Mouse (Mus musculus) bone marrow, adult 2 months (tissue): ENCODE results near the gene Thap12. TPM values are rescaled to one million over a fixed set of nuclear protein-coding genes. Genes with fewer than 3 reads are reported as not detected.

Experiments
- H3K27ac ChIP-seq: fragments of 200-500 bp; 2 replicates; pipeline ENCODE4 v1.5.1; 2012; ENCODE audit warnings: low read depth, mild to moderate bottlenecking, control low read depth, inconsistent platforms, low read length; ENCODE audit not compliant: control insufficient read depth, poor library complexity, insufficient read depth
- H3K4me1 ChIP-seq: fragments of 200-500 bp; 2 replicates; pipeline ENCODE4 v1.6.1; 2011; ENCODE audit warnings: low read length; ENCODE audit not compliant: control insufficient read depth, insufficient read depth
- H3K4me3 ChIP-seq: fragments of 200-500 bp; replicated peaks from 2 replicates; pipeline ENCODE3; 2011; ENCODE audit warnings: mild to moderate bottlenecking, low read depth, low read length, control low read depth; ENCODE audit not compliant: control insufficient read depth
- CTCF ChIP-seq: fragments of 200-500 bp; IDR thresholded peaks from 2 replicates; pipeline ENCODE4 v1.5.1; 2011; ENCODE audit warnings: low read length, control low read depth; ENCODE audit not compliant: control insufficient read depth, insufficient read depth
- POLR2A ChIP-seq: fragments of 200-500 bp; IDR thresholded peaks from 2 replicates; pipeline ENCODE4 v1.6.1; 2011; ENCODE audit warnings: low read depth, mild to moderate bottlenecking, control low read depth, low read length, borderline replicate concordance; ENCODE audit not compliant: control insufficient read depth
- WGBS: fragments of 180-500 bp; shearing (Covaris S2); methylation state at CpG from one replicate; pipeline ENCODE4 v1.1.7; 2018; 5-methylcytosine and 5-hydroxymethylcytosine counted together
- polyA plus RNA-seq: library from polyadenylated mRNA; stranded (reverse); fragments of >200 nt; gene quantifications from 2 replicates; pipeline ENCODE4 v1.2.4, GENCODE M21; 2011; ENCODE audit warnings: low replicate concordance; ENCODE audit not compliant: missing spikeins, insufficient read depth, insufficient read length

Gene Thap12
- polyA plus RNA-seq, 1 experiment: 9.0 TPM

DNA sequence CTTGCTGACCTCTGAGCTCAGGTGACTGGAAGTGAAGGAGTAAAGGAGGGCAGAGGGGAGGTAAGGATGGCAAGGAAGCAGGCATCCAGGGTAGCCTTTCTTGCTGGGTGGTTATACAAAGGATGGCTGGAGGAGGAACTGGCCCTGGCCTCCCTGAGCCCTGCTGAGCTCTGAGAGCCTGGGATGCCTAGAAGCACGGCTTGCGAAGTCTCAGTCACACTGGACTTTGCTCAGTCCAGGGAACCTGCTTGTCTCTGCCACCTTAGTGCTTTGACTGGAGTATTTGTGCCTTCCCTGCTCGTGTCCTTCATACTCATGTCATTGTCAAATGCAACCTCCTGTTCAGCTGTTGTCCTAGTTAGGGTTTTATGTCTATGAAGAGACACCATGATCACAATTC lies 10.8 kb downstream of the Thap12 start:
- 90% methylated on average over 3 of the region's 3 CpGs for WGBS
- no peaks in the 10 kb centered on the region; the same call in 1 of the 2 replicates for H3K4me1 ChIP-seq
- no peak overlapping the region for H3K27ac ChIP-seq
- TF ChIP-seq POLR2A (no peak), CTCF (no peak)
- H3K4me3 ChIP-seq: no peak overlapping the region

- Histone ChIP-seq H3K27ac (no peak overlapping the region), H3K4me3 (no peak overlapping the region), H3K4me1 (no peaks in the 10 kb centered on the region; the same call in 1 of the 2 replicates)
- WGBS: 73% methylated on average over 3 of the region's 3 CpGs
- TF ChIP-seq CTCF (no peak), POLR2A (no peak)
These were observed 14.5 kb downstream of the Thap12 start for GRCm38 (mm10) chr7:98717438-98717837.

DNA sequence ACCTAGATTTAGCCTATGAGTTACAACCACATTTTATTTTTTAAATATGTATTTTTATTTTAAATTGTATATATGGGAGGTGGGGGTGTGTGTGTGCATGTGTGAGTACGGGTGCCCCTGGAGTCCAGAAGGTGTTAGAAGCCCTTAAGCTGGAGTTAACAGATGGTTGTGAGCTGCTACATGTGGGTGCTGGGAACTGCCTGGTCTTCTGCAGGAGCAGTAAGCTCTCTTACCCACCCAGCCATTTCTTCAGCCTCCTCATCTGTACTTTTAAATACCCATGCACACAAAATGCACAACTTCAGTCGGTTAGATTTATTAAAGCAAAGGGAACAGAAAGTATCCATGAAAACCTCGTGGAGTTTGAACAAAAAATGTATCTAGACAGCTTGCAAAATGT lies 16.9 kb downstream of the Thap12 start:
- 74% methylated on average over 3 of the region's 3 CpGs for WGBS
- no peak overlapping the region for H3K27ac ChIP-seq

GRCm38 (mm10) chr7:98720731-98721130 lies 17.8 kb downstream of the Thap12 start:
- WGBS: 68% methylated on average over 3 of the region's 3 CpGs
- H3K4me1 ChIP-seq: no peaks in the 10 kb centered on the region; the same call in 1 of the 2 replicates
- no peak overlapping the region for H3K27ac ChIP-seq
- no peak overlapping the region for H3K4me3 ChIP-seq
- no peak for TF ChIP-seq CTCF
- no peak for TF ChIP-seq POLR2A

More for the DNA sequence above, 16.9 kb downstream of the Thap12 start:
- Histone ChIP-seq H3K4me3 (no peak overlapping the region), H3K4me1 (no peaks in the 10 kb centered on the region; the same call in 1 of the 2 replicates)
- TF ChIP-seq POLR2A (no peak), CTCF (no peak)

DNA sequence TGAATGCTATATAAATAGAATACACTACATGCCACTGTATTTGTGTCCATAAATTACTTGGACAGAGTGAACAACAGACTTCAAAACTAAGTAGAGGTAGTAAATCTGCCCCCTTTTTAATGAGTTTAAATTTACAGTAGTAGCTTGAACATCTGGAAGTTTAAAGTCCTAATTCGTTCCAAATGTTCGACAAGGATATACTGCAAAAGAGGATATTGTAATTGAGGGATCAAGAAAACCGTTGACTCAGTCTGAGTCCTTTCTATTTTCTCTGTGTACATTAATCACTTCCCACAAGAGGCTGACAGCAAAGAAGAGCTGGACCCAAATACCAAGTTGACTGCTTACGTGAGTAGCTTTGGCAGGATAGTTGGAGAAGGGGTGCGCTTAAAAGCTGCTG lies 18.3 kb downstream of the Thap12 start:
- Histone ChIP-seq H3K4me1 (no peaks in the 10 kb centered on the region; the same call in 1 of the 2 replicates), H3K27ac (no peak overlapping the region), H3K4me3 (no peak overlapping the region)
- WGBS: 65% methylated on average over 5 of the region's 5 CpGs
- TF ChIP-seq CTCF (no peak), POLR2A (no peak)

GRCm38 (mm10) chr7:98721623-98722022 lies 18.7 kb downstream of the Thap12 start:
- Histone ChIP-seq H3K4me1 (no peaks in the 10 kb centered on the region; the same call in 1 of the 2 replicates), H3K4me3 (no peak overlapping the region), H3K27ac (no peak overlapping the region)
- 81% methylated on average over 6 of the region's 6 CpGs for WGBS
- TF ChIP-seq POLR2A (no peak), CTCF (no peak)

GRCm38 (mm10) chr7:98725686-98726195 lies 22.8 kb downstream of the Thap12 start:
- TF ChIP-seq CTCF: no peak
- Histone ChIP-seq H3K4me1 (no peaks in the 10 kb centered on the region), H3K4me3 (no peak overlapping the region), H3K27ac (no peak overlapping the region)
- WGBS: 56% methylated on average over 6 of the region's 6 CpGs

DNA sequence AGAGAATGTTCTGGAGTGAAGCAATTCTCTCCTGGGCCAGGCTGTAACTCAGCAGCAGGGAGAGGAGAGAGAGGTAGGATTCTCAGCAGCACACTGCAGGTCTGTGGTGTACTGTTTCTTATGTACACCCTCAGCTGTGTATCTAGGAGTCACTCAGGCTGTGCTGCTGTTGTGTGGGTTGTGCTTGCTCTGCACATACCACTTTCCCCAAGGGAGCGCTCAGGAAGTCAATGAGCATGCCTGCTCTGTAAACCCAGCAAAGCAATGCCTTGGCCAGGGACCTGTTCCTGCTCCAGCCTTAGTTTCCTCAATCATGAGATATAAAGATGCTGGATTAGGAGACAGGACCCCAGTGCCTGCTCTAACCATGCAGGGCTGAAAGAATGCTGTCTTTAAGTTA lies 25.1 kb downstream of the Thap12 start:
- H3K4me1 ChIP-seq: no peaks in the 10 kb centered on the region
- no peak overlapping the region for H3K4me3 ChIP-seq
- 65% methylated on average over 1 of the region's 1 CpGs for WGBS
- H3K27ac ChIP-seq: no peak overlapping the region
- TF ChIP-seq POLR2A (no peak), CTCF (no peak)

- H3K4me3 ChIP-seq: no peak overlapping the region
- WGBS: 20% methylated on average over 3 of the region's 3 CpGs
- no peak for TF ChIP-seq CTCF
- TF ChIP-seq POLR2A: no peak
- no peaks in the 10 kb centered on the region for H3K4me1 ChIP-seq
- H3K27ac ChIP-seq: no peak overlapping the region
These were observed 25.6 kb downstream of the Thap12 start for GRCm38 (mm10) chr7:98728499-98728898.
